Mouse (Mus musculus) heart, embryonic 14.5 days (tissue): ENCODE results near the gene E2f8. TPM values are rescaled to one million over a fixed set of nuclear protein-coding genes. Genes with fewer than 3 reads are reported as not detected.

ENCODE experiments used
- ATAC-seq: fragments of 200-750 bp; cut with Nextera tagmentation; 2 replicates; pipeline ENCODE4 v1.8.0; 2017; ENCODE audit warnings: low read depth, moderate TSS enrichment; ENCODE audit not compliant: insufficient number of reproducible peaks, insufficient read depth, low FRiP score
- H3K27ac ChIP-seq, 2 experiments: fragments of 200-500 bp in 1 of 2; fragments of 300-500 bp in 1 of 2; sonication (generic) in 1 of 2; replicated peaks in 1 of 2; 2 replicates each; pipeline ENCODE4 v1.5.1; 2012 to 2014; ENCODE audit warnings: low read depth in 2 of 2, low read length in 2 of 2, control low read depth in 1 of 2, mild to moderate bottlenecking in 1 of 2, mixed read lengths in 1 of 2; ENCODE audit not compliant: control insufficient read depth in 1 of 2, insufficient read depth in 1 of 2
- H3K27me3 ChIP-seq: fragments of 300-500 bp; sonication (generic); 2 replicates; pipeline ENCODE4 v1.6.1; 2014; ENCODE audit warnings: mild to moderate bottlenecking, low read length, control low read depth; ENCODE audit not compliant: control insufficient read depth, insufficient read depth
- H3K36me3 ChIP-seq: fragments of 300-500 bp; sonication (generic); 2 replicates; pipeline ENCODE4 v1.6.1; 2014; ENCODE audit warnings: mild to moderate bottlenecking, control low read depth, low read length, mixed read lengths; ENCODE audit not compliant: control insufficient read depth, insufficient read depth
- H3K4me1 ChIP-seq, 2 experiments: fragments of 200-500 bp in 1 of 2; fragments of 300-500 bp in 1 of 2; sonication (generic) in 1 of 2; 2 replicates each; pipeline ENCODE4 v1.6.1; 2012 to 2014; ENCODE audit warnings: low read length in 2 of 2, control low read depth in 1 of 2, mixed read lengths in 1 of 2; ENCODE audit not compliant: control insufficient read depth in 2 of 2, insufficient read depth in 2 of 2
- H3K4me2 ChIP-seq: fragments of 300-500 bp; sonication (generic); 2 replicates; pipeline ENCODE4 v1.6.1; 2014; ENCODE audit warnings: mild to moderate bottlenecking, low read length
- H3K4me3 ChIP-seq, 2 experiments: fragments of 200-500 bp in 1 of 2; fragments of 300-500 bp in 1 of 2; sonication (generic) in 1 of 2; 2 replicates each; pipeline ENCODE4 v1.5.1; 2012 to 2014; ENCODE audit warnings: low read length in 2 of 2, mild to moderate bottlenecking in 2 of 2, control low read depth in 1 of 2, low read depth in 1 of 2, moderate library complexity in 1 of 2; ENCODE audit not compliant: control insufficient read depth in 1 of 2, insufficient read depth in 1 of 2
- H3K9ac ChIP-seq: fragments of 300-500 bp; sonication (generic); 2 replicates; pipeline ENCODE4 v1.6.1; 2014; ENCODE audit warnings: mild to moderate bottlenecking, low read length
- H3K9me3 ChIP-seq: fragments of 300-500 bp; sonication (generic); 2 replicates; pipeline ENCODE4 v1.6.1; 2016; ENCODE audit warnings: low read length, control low read depth; ENCODE audit not compliant: control insufficient read depth
- whole genome bisulfite sequencing: fragments of 180-500 bp; shearing (Covaris S2); extraction: QIAGEN DNeasy Blood & Tissue Kit; methylation state at CpG from one replicate; pipeline ENCODE4 v1.1.7; 2014; 5-methylcytosine and 5-hydroxymethylcytosine counted together
- polyA plus RNA-seq: library from polyadenylated mRNA; unstranded; fragments of >200 nt; fragmentation: Nextera tagmentation; extraction: Ambion mirVana; gene quantifications from 2 replicates; pipeline ENCODE4 v1.2.1, GENCODE M21; 2014

Gene E2f8
- polyA plus RNA-seq, 1 experiment from 2014 or later = 16.9 TPM

DNA sequence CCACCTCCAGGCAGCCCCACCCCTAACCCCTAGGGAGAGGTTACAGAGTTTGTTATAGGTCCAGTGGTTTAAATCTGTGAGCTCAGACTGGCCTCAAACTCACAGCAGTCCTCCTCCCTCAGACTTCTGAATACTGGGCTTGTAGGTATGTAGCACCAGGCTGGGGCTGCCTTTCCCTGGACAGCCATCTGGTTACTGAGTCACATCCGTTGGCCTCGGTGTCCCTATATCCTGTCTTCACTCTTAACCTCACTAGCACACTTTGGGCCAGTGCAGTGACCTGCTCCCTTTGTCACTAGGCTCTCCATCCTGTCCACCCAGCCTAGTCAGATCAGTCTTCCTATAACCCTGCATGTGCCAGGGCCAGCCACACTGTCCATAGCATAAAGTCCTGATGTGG, 7.4 kb upstream of the E2f8 start:
- Histone ChIP-seq H3K9ac (peak overlapping the region; percentile 27; the same call in 1 of the 2 replicates), H3K27me3 (no peaks in the 10 kb centered on the region), H3K9me3 (no peaks in the 10 kb centered on the region), H3K4me3 (no peak overlapping the region), H3K27ac (0 out of 4 replicates have a peak overlapping the region, but pooled peaks of 1 of the 2 experiments have one; percentile 5), H3K4me1 (peaks cover 10 to 11% of the 10 kb centered on the region in 2 experiments; a peak in 3 of 4 replicates), H3K36me3 (no peaks in the 10 kb centered on the region), H3K4me2 (no peak overlapping the region)
- 41% methylated on average over 2 of the region's 2 CpGs for WGBS
- 0 out of 2 replicates have a peak, but pooled peaks have one; percentile 55 for ATAC-seq

DNA sequence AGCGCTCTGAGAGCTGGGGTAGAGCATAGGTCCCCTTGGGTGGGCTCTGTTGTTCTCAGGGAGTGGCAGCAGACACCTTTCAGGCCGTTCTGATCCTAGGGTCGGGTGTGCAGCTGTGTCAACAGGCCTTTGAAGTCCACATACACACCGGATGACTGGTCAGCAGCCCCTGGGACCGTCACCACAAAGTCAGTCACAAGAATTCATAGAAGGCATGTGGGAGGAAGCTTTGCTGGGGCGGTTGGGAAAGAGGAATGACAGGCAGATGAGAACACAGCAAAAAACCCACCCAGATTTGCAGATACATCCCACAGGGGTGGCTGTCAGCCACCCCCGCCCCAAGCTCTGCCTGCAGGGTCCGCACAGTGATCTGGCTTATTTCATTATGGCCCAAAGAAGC, 6.6 kb upstream of the E2f8 start:
- H3K27ac ChIP-seq = no peak overlapping the region

GRCm38 (mm10) chr7:48884266-48884611, 2.8 kb upstream of the E2f8 start:
- no peak overlapping the region for H3K4me2 ChIP-seq
- H3K4me3 ChIP-seq = no peak overlapping the region
- H3K9ac ChIP-seq = no peak overlapping the region
- H3K27ac ChIP-seq = no peak overlapping the region
- WGBS = 36% methylated on average over 5 of the region's 5 CpGs
- no peaks in the 10 kb centered on the region for H3K9me3 ChIP-seq
- H3K4me1 ChIP-seq = peaks cover 18 to 23% of the 10 kb centered on the region in 2 experiments
- no peak for ATAC-seq
- H3K27me3 ChIP-seq = no peaks in the 10 kb centered on the region
- H3K36me3 ChIP-seq = no peaks in the 10 kb centered on the region

More for the DNA sequence above, 6.6 kb upstream of the E2f8 start:
- no peak overlapping the region for H3K4me2 ChIP-seq
- H3K36me3 ChIP-seq = no peaks in the 10 kb centered on the region
- 23% methylated on average over 8 of the region's 8 CpGs for WGBS
- no peak overlapping the region for H3K4me3 ChIP-seq
- no peaks in the 10 kb centered on the region for H3K9me3 ChIP-seq
- H3K4me1 ChIP-seq = peaks cover 10 to 11% of the 10 kb centered on the region in 2 experiments; a peak in 3 of 4 replicates
- no peaks in the 10 kb centered on the region for H3K27me3 ChIP-seq
- peak overlapping the region; percentile 27; the same call in 1 of the 2 replicates for H3K9ac ChIP-seq
- no peak for ATAC-seq

GRCm38 (mm10) chr7:48883525-48884265, 2.3 kb upstream of the E2f8 start:
- H3K9me3 ChIP-seq = no peaks in the 10 kb centered on the region
- no peaks in the 10 kb centered on the region; the same call in 1 of the 2 replicates for H3K36me3 ChIP-seq
- H3K4me1 ChIP-seq = peaks cover 19 to 24% of the 10 kb centered on the region in 2 experiments
- 82% methylated on average over 4 of the region's 4 CpGs for WGBS
- H3K27ac ChIP-seq = no peak overlapping the region
- H3K4me2 ChIP-seq = no peak overlapping the region
- ATAC-seq = no peak
- no peak overlapping the region for H3K4me3 ChIP-seq
- H3K27me3 ChIP-seq = no peaks in the 10 kb centered on the region
- H3K9ac ChIP-seq = no peak overlapping the region

DNA sequence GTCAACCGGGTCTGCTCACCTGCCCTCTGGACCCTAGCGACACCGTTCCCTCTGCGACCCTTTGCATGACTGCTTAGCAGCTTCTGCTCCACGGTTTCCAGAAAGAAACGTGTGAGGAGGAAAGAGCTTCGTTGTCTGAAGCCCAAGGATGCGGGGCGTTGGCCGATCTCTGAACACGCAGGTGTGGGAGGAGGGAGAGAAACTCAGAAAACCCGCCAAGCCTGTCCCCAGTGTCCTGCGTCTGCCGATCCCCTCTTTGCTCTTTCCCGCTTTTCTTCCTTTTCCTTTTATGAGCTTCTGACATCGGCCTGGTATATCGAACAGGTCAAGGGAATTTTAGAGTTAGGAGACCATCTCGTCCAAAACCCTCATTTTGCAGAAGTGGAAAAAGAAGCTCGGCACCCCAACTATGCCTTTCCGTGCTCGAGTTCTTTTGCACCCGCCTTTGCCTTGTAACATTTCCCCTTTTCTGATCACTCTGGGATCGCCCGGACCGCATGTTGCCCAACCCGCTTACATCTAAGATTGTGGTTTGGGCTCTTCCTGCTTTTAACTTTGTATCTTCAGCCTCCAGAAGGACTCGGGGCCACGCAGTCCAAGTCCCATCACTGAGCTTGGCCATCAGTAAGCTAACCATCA, 694 bp upstream of the E2f8 start:
- Histone ChIP-seq H3K36me3 (peaks cover 14% of the 10 kb centered on the region), H3K4me2 (peak overlapping the region; percentile 97), H3K4me1 (peaks cover 12 to 17% of the 10 kb centered on the region in 2 experiments), H3K4me3 (peak overlapping the region; percentile 66 to 75), H3K27me3 (no peaks in the 10 kb centered on the region), H3K9me3 (no peaks in the 10 kb centered on the region), H3K27ac (peak overlapping the region in 1 of 2 experiments; percentile 86; a peak in 1 of 4 replicates), H3K9ac (peak overlapping the region; percentile 90)
- no peak for ATAC-seq
- WGBS = 1% methylated on average over 28 of the region's 28 CpGs

DNA sequence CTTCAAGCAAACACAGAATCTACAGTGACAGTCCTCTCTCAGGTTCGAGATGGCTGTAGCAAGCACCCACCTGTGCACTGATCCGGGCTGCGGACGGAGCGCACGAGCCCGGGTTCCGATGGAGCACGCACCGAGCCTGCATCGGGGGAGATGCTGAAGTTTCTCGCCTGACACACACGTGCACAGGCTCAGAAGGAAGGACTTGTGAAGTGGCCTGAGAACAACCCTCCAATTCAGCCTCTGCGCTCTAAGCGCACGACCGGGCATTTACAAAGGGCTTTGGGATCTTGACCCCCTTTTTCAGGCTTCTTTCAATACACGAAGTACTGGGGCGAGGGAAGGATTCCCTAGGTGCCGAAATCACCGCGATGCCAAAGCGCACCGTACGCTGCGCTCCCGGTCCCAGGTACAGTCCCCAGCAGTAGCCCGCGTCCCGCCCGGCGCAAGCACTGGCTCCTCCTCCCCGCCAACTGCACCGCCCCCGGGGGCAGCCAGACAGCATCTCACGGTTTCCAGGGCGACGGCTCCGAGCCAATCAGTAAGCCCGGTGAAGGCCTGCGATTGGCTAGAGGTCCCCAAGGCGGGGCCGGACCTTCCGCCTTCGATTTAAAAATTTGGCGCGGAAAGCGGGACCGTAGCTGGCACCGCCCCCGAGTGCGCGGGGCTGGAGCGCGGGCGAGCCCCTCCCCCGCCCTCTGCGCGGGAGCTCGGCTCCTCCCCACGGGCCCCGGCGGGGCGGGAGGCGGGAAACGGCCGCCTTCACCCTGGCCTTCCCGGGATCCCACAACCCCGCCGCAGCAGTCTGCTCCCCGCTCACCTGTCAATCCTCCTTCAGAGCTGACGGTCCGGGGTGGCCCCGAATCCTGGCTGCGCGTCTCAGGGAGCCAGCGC, 560 bp downstream of the E2f8 start:
- Histone ChIP-seq H3K9ac (peak overlapping the region; percentile 90), H3K4me3 (peak overlapping the region; percentile 66 to 75), H3K36me3 (peaks cover 27% of the 10 kb centered on the region), H3K9me3 (no peaks in the 10 kb centered on the region), H3K4me1 (peaks cover 12 to 17% of the 10 kb centered on the region in 2 experiments), H3K4me2 (peak overlapping the region; percentile 97), H3K27me3 (no peaks in the 10 kb centered on the region), H3K27ac (peak overlapping the region; percentile 80 to 86)
- ATAC-seq = peak; percentile 97
- under 1% methylated on average over 77 of the region's 77 CpGs for WGBS

- Histone ChIP-seq H3K36me3 (peaks cover 40% of the 10 kb centered on the region), H3K27ac (no peak overlapping the region), H3K9me3 (no peaks in the 10 kb centered on the region), H3K4me1 (peaks cover 11 to 17% of the 10 kb centered on the region in 2 experiments), H3K4me3 (peak overlapping the region; percentile 30 to 75), H3K27me3 (no peaks in the 10 kb centered on the region), H3K4me2 (peak overlapping the region; percentile 97), H3K9ac (peak overlapping the region; percentile 62)
- 61% methylated on average over 3 of the region's 3 CpGs for WGBS
- no peak for ATAC-seq
Measured at GRCm38 (mm10) chr7:48879574-48879973, 1.8 kb downstream of the E2f8 start.
